Mouse (Mus musculus): Measurements from ENCODE around the gene Gm13271. TPM values are rescaled to one million over a fixed set of nuclear protein-coding genes. Genes with fewer than 3 reads are reported as not detected.
"Not testable (repeated sequence)": the region's sequence is repeated elsewhere in the genome, so short reads cannot be mapped to it uniquely, and the experiment has no call there.

Gene Gm13271
- not detected in 2 replicates for polyA plus RNA-seq (2015; fragmentation: Nextera tagmentation; extraction: Ambion mirVana)

GRCm38 (mm10) chr4:88754818-88755340 is at the start of gene Gm13271:
TSS of gene Gm13271 (plus strand) at chr4:88754868.
- H3K27ac ChIP-seq; H3K36me3 ChIP-seq; H3K27me3 ChIP-seq; H3K9me3 ChIP-seq; H3K4me3 ChIP-seq (replicated peaks); H3K4me2 ChIP-seq (replicated peaks); H3K9ac ChIP-seq (replicated peaks); ATAC-seq; H3K4me1 ChIP-seq (replicated peaks): not testable (repeated sequence)
- WGBS, result 76% methylated on average over 15 of the region's 15 CpGs

GRCm38 (mm10) chr4:88705924-88706323 is 48.7 kb upstream of the Gm13271 start:
- ATAC-seq, result no peak
- WGBS, result 48% methylated on average over 3 of the region's 3 CpGs
- no peak overlapping the region for H3K27ac ChIP-seq
- H3K9ac ChIP-seq (replicated peaks), result no peak overlapping the region
- H3K36me3 ChIP-seq, result peaks cover 12% of the 10 kb centered on the region
- H3K4me2 ChIP-seq (replicated peaks), result no peak overlapping the region
- H3K27me3 ChIP-seq, result no peaks in the 10 kb centered on the region
- no peak overlapping the region for H3K4me3 ChIP-seq (replicated peaks)
- H3K4me1 ChIP-seq (replicated peaks), result no peaks in the 10 kb centered on the region
- no peaks in the 10 kb centered on the region for H3K9me3 ChIP-seq

GRCm38 (mm10) chr4:88707128-88707826 is 47.4 kb upstream of the Gm13271 start:
- 89% methylated on average over 1 of the region's 1 CpGs for WGBS
- no peak overlapping the region for H3K27ac ChIP-seq
- H3K27me3 ChIP-seq, result no peaks in the 10 kb centered on the region
- no peaks in the 10 kb centered on the region for H3K4me1 ChIP-seq (replicated peaks)
- no peaks in the 10 kb centered on the region for H3K9me3 ChIP-seq
- no peak for ATAC-seq
- no peak overlapping the region for H3K4me3 ChIP-seq (replicated peaks)
- no peak overlapping the region for H3K4me2 ChIP-seq (replicated peaks)
- H3K36me3 ChIP-seq, result peaks cover 12% of the 10 kb centered on the region
- H3K9ac ChIP-seq (replicated peaks), result no peak overlapping the region

- no peak overlapping the region for H3K4me3 ChIP-seq (replicated peaks)
- 90% methylated on average over 1 of the region's 1 CpGs for WGBS
- ATAC-seq, result no peak
- no peaks in the 10 kb centered on the region for H3K27me3 ChIP-seq
- peaks cover 16% of the 10 kb centered on the region for H3K4me1 ChIP-seq (replicated peaks)
- H3K9me3 ChIP-seq, result no peaks in the 10 kb centered on the region
- no peak overlapping the region for H3K27ac ChIP-seq
- H3K4me2 ChIP-seq (replicated peaks), result no peak overlapping the region
- H3K9ac ChIP-seq (replicated peaks), result no peak overlapping the region
- H3K36me3 ChIP-seq, result peaks cover 44% of the 10 kb centered on the region
Measured at GRCm38 (mm10) chr4:88714281-88714680, 40.4 kb upstream of the Gm13271 start.

GRCm38 (mm10) chr4:88715059-88715458 is 39.6 kb upstream of the Gm13271 start:
- H3K27me3 ChIP-seq, result no peaks in the 10 kb centered on the region
- H3K9ac ChIP-seq (replicated peaks), result no peak overlapping the region
- H3K27ac ChIP-seq, result no peak overlapping the region
- peaks cover 22% of the 10 kb centered on the region for H3K4me1 ChIP-seq (replicated peaks)
- no peak for ATAC-seq
- peaks cover 41% of the 10 kb centered on the region for H3K36me3 ChIP-seq
- no peaks in the 10 kb centered on the region for H3K9me3 ChIP-seq
- no peak overlapping the region for H3K4me3 ChIP-seq (replicated peaks)
- H3K4me2 ChIP-seq (replicated peaks), result no peak overlapping the region

- H3K9ac ChIP-seq (replicated peaks), result peak overlapping the region; percentile 46; the same call in 1 of the 2 replicates
- H3K9me3 ChIP-seq, result no peaks in the 10 kb centered on the region
- H3K27ac ChIP-seq, result no peak overlapping the region
- peak overlapping the region; percentile 33 for H3K4me3 ChIP-seq (replicated peaks)
- no peak for ATAC-seq
- peaks cover 40% of the 10 kb centered on the region for H3K36me3 ChIP-seq
- H3K4me2 ChIP-seq (replicated peaks), result peak overlapping the region; percentile 60
- H3K4me1 ChIP-seq (replicated peaks), result peaks cover 37% of the 10 kb centered on the region
- H3K27me3 ChIP-seq, result no peaks in the 10 kb centered on the region
- 62% methylated on average over 1 of the region's 1 CpGs for WGBS
Measured at GRCm38 (mm10) chr4:88718715-88719114, 36.0 kb upstream of the Gm13271 start.

- H3K4me3 ChIP-seq (replicated peaks), result peak within 1 kb of the TSS; percentile 91
- H3K9ac ChIP-seq (replicated peaks), result peak within 1 kb of the TSS; percentile 99
- no peaks in the 10 kb centered on the region for H3K9me3 ChIP-seq
- H3K4me1 ChIP-seq (replicated peaks), result peaks cover 34% of the 10 kb centered on the region
- no peaks in the 10 kb centered on the region for H3K27me3 ChIP-seq
- peak within 1 kb of the TSS; percentile 94 for H3K4me2 ChIP-seq (replicated peaks)
- H3K36me3 ChIP-seq, result peaks cover 12% of the 10 kb centered on the region
- H3K27ac ChIP-seq, result peak within 1 kb of the TSS; percentile 97
- under 1% methylated on average over 81 of the region's 82 CpGs for WGBS
- ATAC-seq, result peak; percentile 98
Measured at GRCm38 (mm10) chr4:88721791-88722721, 32.6 kb upstream of the Gm13271 start, which contains the start of the genes Gm26566 and Klhl9. TSS of gene Gm26566 (plus strand) at chr4:88721805. TSS of gene Klhl9 (minus strand) at chr4:88722465.

- Histone ChIP-seq H3K4me1 (replicated peaks) (peaks cover 26% of the 10 kb centered on the region), H3K4me3 (replicated peaks) (no peak overlapping the region), H3K27ac (no peak overlapping the region), H3K27me3 (no peaks in the 10 kb centered on the region), H3K4me2 (replicated peaks) (no peak overlapping the region), H3K36me3 (peaks cover 8% of the 10 kb centered on the region), H3K9me3 (no peaks in the 10 kb centered on the region), H3K9ac (replicated peaks) (no peak overlapping the region)
- 71% methylated on average over 8 of the region's 8 CpGs for WGBS
- ATAC-seq, result no peak
Measured at GRCm38 (mm10) chr4:88723497-88724090, 31.1 kb upstream of the Gm13271 start.

GRCm38 (mm10) chr4:88726727-88727126 is 27.9 kb upstream of the Gm13271 start:
- Histone ChIP-seq H3K4me1 (replicated peaks) (no peaks in the 10 kb centered on the region), H3K27me3 (no peaks in the 10 kb centered on the region), H3K9ac (replicated peaks) (no peak overlapping the region), H3K9me3 (no peaks in the 10 kb centered on the region), H3K4me2 (replicated peaks) (no peak overlapping the region), H3K36me3 (no peaks in the 10 kb centered on the region), H3K4me3 (replicated peaks) (no peak overlapping the region), H3K27ac (no peak overlapping the region)
- WGBS, result 86% methylated on average over 6 of the region's 6 CpGs
- no peak for ATAC-seq

GRCm38 (mm10) chr4:88727324-88727723 is 27.3 kb upstream of the Gm13271 start:
- Histone ChIP-seq H3K9ac (replicated peaks) (no peak overlapping the region), H3K27me3 (no peaks in the 10 kb centered on the region), H3K27ac (no peak overlapping the region), H3K36me3 (no peaks in the 10 kb centered on the region), H3K4me1 (replicated peaks) (no peaks in the 10 kb centered on the region), H3K9me3 (no peaks in the 10 kb centered on the region), H3K4me3 (replicated peaks) (no peak overlapping the region), H3K4me2 (replicated peaks) (no peak overlapping the region)
- 3% methylated on average over 1 of the region's 1 CpGs for WGBS
- no peak for ATAC-seq

GRCm38 (mm10) chr4:88738480-88738879 is 16.2 kb upstream of the Gm13271 start:
- Histone ChIP-seq H3K9ac (replicated peaks) (no peak overlapping the region), H3K27ac (no peak overlapping the region), H3K4me1 (replicated peaks) (no peaks in the 10 kb centered on the region), H3K4me2 (replicated peaks) (no peak overlapping the region), H3K27me3 (no peaks in the 10 kb centered on the region), H3K36me3 (no peaks in the 10 kb centered on the region), H3K9me3 (no peaks in the 10 kb centered on the region), H3K4me3 (replicated peaks) (no peak overlapping the region)
- ATAC-seq, result no peak
- 6% methylated on average over 2 of the region's 2 CpGs for WGBS

GRCm38 (mm10) chr4:88739036-88739435 is 15.6 kb upstream of the Gm13271 start:
- no peaks in the 10 kb centered on the region for H3K4me1 ChIP-seq (replicated peaks)
- H3K36me3 ChIP-seq, result no peaks in the 10 kb centered on the region
- 91% methylated on average over 6 of the region's 6 CpGs for WGBS
- H3K27ac ChIP-seq, result no peak overlapping the region
- no peak overlapping the region for H3K9ac ChIP-seq (replicated peaks)
- no peak overlapping the region for H3K4me2 ChIP-seq (replicated peaks)
- no peak overlapping the region for H3K4me3 ChIP-seq (replicated peaks)
- no peaks in the 10 kb centered on the region for H3K27me3 ChIP-seq
- H3K9me3 ChIP-seq, result no peaks in the 10 kb centered on the region
- ATAC-seq, result no peak
